Mouse (Mus musculus) liver, adult 2 months (tissue): ENCODE measurements at regions not wholly inside any gene's neighbourhood (a gene's known extent, or its start where the extent isn't known, plus 50 kb on each side); places are given as distances from the start of the nearest gene placed in this dataset.

Experiments used
- CTCF ChIP-seq: fragments of 200-500 bp; IDR thresholded peaks from 2 replicates; pipeline ENCODE4 v1.5.1; 2011; ENCODE audit warnings: low read depth, low read length, control low read depth
- POLR2A ChIP-seq: fragments of 200-500 bp; IDR thresholded peaks from 2 replicates; pipeline ENCODE4 v1.6.1; 2011; ENCODE audit warnings: low read length, control low read depth; ENCODE audit not compliant: insufficient read depth; ENCODE audit errors: extremely low read depth

GRCm38 (mm10) chr3:80056636-80057350 is 172.5 kb downstream of the Fam198b start:
- TF ChIP-seq CTCF (no peak), POLR2A (no peak)
